Mouse (Mus musculus) heart, postnatal 0 days (tissue): ENCODE data around the gene Wasf2. TPM values are rescaled to one million over a fixed set of nuclear protein-coding genes. Genes with fewer than 3 reads are reported as not detected.

ENCODE experiments used
- ATAC-seq: fragments of 200-750 bp; cut with Nextera tagmentation; 2 replicates; pipeline ENCODE4 v1.8.0; 2017; ENCODE audit warnings: low read depth, moderate number of reproducible peaks, moderate library complexity; ENCODE audit not compliant: insufficient read depth
- DNase-seq: peaks from one replicate; pipeline ENCODE4 v3.0.0-alpha.2; 2016; ENCODE audit warnings: low spot score
- H3K27ac ChIP-seq: fragments of 300-500 bp; sonication (generic); 2 replicates; pipeline ENCODE4 v1.5.1; 2014; ENCODE audit warnings: low read depth, mild to moderate bottlenecking
- H3K27me3 ChIP-seq: fragments of 300-500 bp; sonication (generic); 2 replicates; pipeline ENCODE4 v1.6.1; 2014; ENCODE audit warnings: low read length, mixed read lengths; ENCODE audit not compliant: control insufficient read depth, insufficient read depth
- H3K36me3 ChIP-seq: fragments of 300-500 bp; sonication (generic); replicated peaks from 2 replicates; pipeline ENCODE4 v1.6.1; 2014; ENCODE audit warnings: low read length, mixed read lengths; ENCODE audit not compliant: control insufficient read depth, insufficient read depth
- H3K4me1 ChIP-seq: fragments of 300-500 bp; sonication (generic); 2 replicates; pipeline ENCODE4 v1.6.1; 2014; ENCODE audit warnings: antibody characterized with exemption; ENCODE audit not compliant: control insufficient read depth, insufficient read depth
- H3K4me2 ChIP-seq: fragments of 300-500 bp; sonication (generic); 2 replicates; pipeline ENCODE4 v1.6.1; 2014; ENCODE audit warnings: low read depth, mild to moderate bottlenecking, low read length, moderate library complexity
- H3K4me3 ChIP-seq: fragments of 300-500 bp; sonication (generic); 2 replicates; pipeline ENCODE4 v1.5.1; 2014; ENCODE audit warnings: low read depth, low read length
- H3K9ac ChIP-seq: fragments of 300-500 bp; sonication (generic); replicated peaks from 2 replicates; pipeline ENCODE4 v1.6.1; 2014; ENCODE audit warnings: low read depth, low read length, mixed read lengths
- H3K9me3 ChIP-seq: fragments of 300-500 bp; sonication (generic); replicated peaks from 2 replicates; pipeline ENCODE4 v1.6.1; 2016; ENCODE audit warnings: low read length; ENCODE audit not compliant: control insufficient read depth
- CTCF ChIP-seq: IDR thresholded peaks from 2 replicates; pipeline ENCODE4 v1.5.1; 2016; ENCODE audit warnings: antibody characterized with exemption, control low read depth, low read depth
- EP300 ChIP-seq: IDR thresholded peaks from 2 replicates; pipeline ENCODE4 v1.6.1; 2016; ENCODE audit warnings: antibody characterized with exemption, low read depth
- WGBS: fragments of 180-500 bp; shearing (Covaris S2); extraction: QIAGEN DNeasy Blood & Tissue Kit; methylation state at CpG from one replicate; pipeline ENCODE4 v1.1.7; 2014; 5-methylcytosine and 5-hydroxymethylcytosine counted together
- polyA plus RNA-seq: library from polyadenylated mRNA; unstranded; fragments of >200 nt; fragmentation: Nextera tagmentation; extraction: Ambion mirVana; gene quantifications from 2 replicates; pipeline ENCODE4 v1.2.1, GENCODE M21; 2015
- total RNA-seq: library from RNA; depleted of rRNA; stranded (reverse); fragments of >200 nt; gene quantifications from 2 replicates; pipeline ENCODE4 v1.2.3, GENCODE M21; 2014; ENCODE audit warnings: low replicate concordance

Gene Wasf2
- total and polyA plus RNA-seq, 2 experiments from 2014 or later = 54.5 to 62.4 TPM

DNA sequence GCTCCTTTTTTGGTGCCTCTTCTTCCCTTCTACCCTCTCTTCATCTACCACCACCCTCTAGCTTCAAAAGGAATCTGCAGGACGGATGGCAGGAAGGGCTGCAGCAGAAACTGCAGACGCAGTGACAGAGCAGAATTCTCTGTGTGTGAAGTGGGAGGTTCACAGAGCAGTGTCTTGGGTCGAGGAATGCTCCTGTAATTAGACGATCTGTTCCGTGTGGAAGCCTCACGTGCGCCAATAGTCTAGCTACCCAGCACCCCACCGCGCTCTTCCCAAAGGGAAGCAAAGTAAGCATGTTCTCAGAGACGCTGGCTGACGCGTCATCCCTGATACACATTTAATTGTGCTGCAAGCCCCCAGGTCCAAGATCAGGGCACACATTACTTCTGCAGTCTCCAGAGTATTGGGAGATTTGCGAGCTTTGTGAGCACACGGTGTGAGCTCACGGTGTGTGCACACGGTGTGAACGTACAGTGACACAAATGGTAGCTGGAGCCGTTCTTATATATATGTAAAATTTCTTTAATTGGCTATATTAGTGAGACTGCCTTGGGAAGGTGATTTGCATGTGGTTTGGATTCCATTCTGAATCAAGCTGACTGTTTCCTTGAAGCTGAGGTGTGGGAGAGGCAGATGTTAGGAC is 46.6 kb downstream of the Wasf2 start:
- WGBS = 59% methylated on average over 18 of the region's 18 CpGs
- peaks cover 32% of the 10 kb centered on the region for H3K4me1 ChIP-seq

DNA sequence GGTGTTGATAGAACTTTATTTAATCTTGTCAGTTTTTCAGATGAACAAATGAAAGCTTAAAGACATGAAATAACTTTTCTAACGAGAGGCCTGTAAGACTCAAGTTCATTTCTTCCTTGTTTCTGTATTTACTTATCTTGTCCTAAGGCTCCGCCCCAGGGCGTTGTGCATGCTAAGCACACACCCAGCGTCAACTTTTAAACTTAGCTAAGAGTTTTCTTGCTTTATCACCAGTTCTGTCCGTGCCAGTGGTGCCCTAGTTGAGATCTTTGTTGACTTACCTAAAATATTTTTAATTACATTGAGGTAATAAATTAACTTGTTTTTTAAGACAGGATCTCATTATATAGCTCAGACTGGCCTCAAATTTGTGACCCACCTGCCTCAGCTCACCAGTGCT is 48.0 kb downstream of the Wasf2 start:
- Histone ChIP-seq H3K4me2 (no peak overlapping the region), H3K4me1 (peaks cover 25% of the 10 kb centered on the region), H3K27me3 (no peaks in the 10 kb centered on the region), H3K9ac (no peak overlapping the region), H3K27ac (no peak overlapping the region), H3K36me3 (peaks cover 37% of the 10 kb centered on the region), H3K9me3 (no peaks in the 10 kb centered on the region), H3K4me3 (no peak overlapping the region)
- TF ChIP-seq EP300 (no peak), CTCF (no peak)
- ATAC-seq (no peak), DNase-seq (no peak)
- WGBS = 71% methylated on average over 5 of the region's 5 CpGs

More for the DNA sequence above, 46.6 kb downstream of the Wasf2 start:
- peak overlapping the region; percentile 83 for H3K27ac ChIP-seq
- ATAC-seq (peak; percentile 14; the same call in 1 of the 2 replicates), DNase-seq (no peak)
- TF ChIP-seq EP300 (no peak), CTCF (no peak)
- no peaks in the 10 kb centered on the region for H3K9me3 ChIP-seq
- peaks cover 34% of the 10 kb centered on the region for H3K36me3 ChIP-seq
- H3K4me3 ChIP-seq = no peak overlapping the region
- H3K4me2 ChIP-seq = no peak overlapping the region
- H3K9ac ChIP-seq = no peak overlapping the region
- no peaks in the 10 kb centered on the region for H3K27me3 ChIP-seq

DNA sequence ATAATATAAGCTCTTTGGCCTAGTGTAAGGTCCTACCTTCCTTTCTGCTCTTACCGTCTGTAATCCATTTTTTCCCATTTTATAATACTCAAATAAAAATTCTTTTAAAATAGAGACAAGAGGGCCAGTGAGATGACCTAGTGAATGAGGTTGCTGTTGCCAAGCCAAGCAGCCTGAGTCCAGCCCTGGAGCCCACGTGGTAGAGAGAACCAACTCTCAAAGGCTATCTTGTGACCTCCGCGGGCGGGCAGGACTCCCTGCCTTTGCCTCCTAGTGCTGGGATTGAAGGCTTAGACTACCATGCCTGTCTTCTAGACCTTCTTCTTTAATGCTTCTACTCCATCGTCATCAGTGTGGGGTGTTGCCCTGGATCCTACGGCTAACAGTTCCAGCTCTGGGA is 49.0 kb downstream of the Wasf2 start:
- Histone ChIP-seq H3K9ac (no peak overlapping the region), H3K4me2 (no peak overlapping the region), H3K4me3 (no peak overlapping the region), H3K27me3 (no peaks in the 10 kb centered on the region), H3K27ac (no peak overlapping the region), H3K36me3 (peaks cover 37% of the 10 kb centered on the region), H3K4me1 (peaks cover 32% of the 10 kb centered on the region), H3K9me3 (no peaks in the 10 kb centered on the region)
- DNase-seq = no peak
- TF ChIP-seq EP300 (no peak), CTCF (no peak)
- 89% methylated on average over 7 of the region's 7 CpGs for WGBS
- no peak for ATAC-seq

- H3K9ac ChIP-seq = no peak overlapping the region
- WGBS = 69% methylated on average over 8 of the region's 8 CpGs
- no peak overlapping the region for H3K4me2 ChIP-seq
These were observed 52.2 kb downstream of the Wasf2 start for GRCm38 (mm10) chr4:133182439-133183033.

DNA sequence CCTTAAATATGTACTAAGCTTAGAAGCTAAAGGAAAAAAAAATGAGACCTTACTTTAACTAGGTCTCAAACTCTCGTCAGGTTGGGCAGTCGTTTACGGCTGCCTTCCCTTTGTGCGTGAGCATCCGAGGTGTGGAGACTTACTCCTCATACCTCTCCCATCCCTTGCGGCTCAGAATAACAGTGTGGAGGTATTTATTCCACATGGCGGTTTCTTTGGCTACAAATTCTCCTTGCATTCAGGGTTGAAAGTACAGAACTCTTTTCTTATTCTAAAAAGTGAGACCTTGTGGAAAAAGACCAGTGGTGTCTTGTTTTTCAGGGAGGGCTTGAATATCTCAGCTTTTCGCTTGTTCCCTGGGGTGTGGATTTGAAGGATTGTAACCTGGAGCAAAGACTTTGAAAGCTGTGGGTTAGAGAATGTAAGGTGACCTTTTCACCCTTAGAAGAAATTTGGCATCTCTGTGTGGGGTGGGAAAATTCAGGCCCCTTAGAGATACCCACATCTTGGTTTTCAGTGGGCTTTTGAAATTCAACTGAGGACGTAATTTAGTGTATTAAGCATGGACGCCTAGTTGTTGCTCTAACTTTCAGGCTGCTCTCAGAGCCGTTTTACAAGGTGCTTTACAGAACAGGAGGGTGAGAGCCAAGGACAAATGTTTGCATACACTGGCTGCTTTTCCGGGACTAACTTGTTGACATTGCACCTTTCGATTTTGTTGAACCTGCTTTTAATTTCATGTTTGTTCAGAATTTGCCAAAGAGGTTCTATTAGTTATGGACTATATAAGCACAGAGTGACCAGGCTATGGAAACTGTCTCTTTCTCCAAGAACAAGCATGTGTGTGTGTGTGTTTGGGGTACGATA is 54.0 kb downstream of the Wasf2 start:
- no peak overlapping the region for H3K4me2 ChIP-seq
- H3K27ac ChIP-seq = peak overlapping the region; percentile 83
- WGBS = 59% methylated on average over 14 of the region's 14 CpGs
- no peak overlapping the region for H3K4me3 ChIP-seq
- peaks cover 45% of the 10 kb centered on the region for H3K36me3 ChIP-seq
- DNase-seq (no peak), ATAC-seq (no peak)
- H3K9me3 ChIP-seq = no peaks in the 10 kb centered on the region
- no peak for TF ChIP-seq CTCF
- TF ChIP-seq EP300 = no peak
- 0 out of 2 replicates have a peak overlapping the region, but pooled peaks have one; percentile 17 for H3K9ac ChIP-seq
- no peaks in the 10 kb centered on the region for H3K27me3 ChIP-seq
- H3K4me1 ChIP-seq = peaks cover 29% of the 10 kb centered on the region

More at GRCm38 (mm10) chr4:133182439-133183033, 52.2 kb downstream of the Wasf2 start:
- Histone ChIP-seq H3K4me1 (peaks cover 29% of the 10 kb centered on the region), H3K36me3 (peaks cover 44% of the 10 kb centered on the region), H3K9me3 (no peaks in the 10 kb centered on the region), H3K27me3 (no peaks in the 10 kb centered on the region), H3K27ac (no peak overlapping the region), H3K4me3 (no peak overlapping the region)
- ATAC-seq (no peak), DNase-seq (no peak)
- TF ChIP-seq CTCF (no peak), EP300 (no peak)
